In genomic region chr5:4868563-4869120, GRCm38 (mm10) we compare ENCODE assay signal across 19 mouse cellular contexts.
A peak's percentile ranks its signal among the peaks of the same experiment; 100 is the strongest.
DNase-seq lines count a peak whose midpoint lies in the region; ATAC-seq lines count a peak whose summit lies in the region.
"Had no signal": no experiment of that assay in that cellular context is flagged by ENCODE, and none has a peak within 500 bp of the region (broad histone marks: within the 10 kb centered on the region; RNA-seq: fewer than 3 reads in every experiment).

No protein-coding gene starts in this region.

- H3K4me2 ChIP-seq in kidney, embryonic 16.5 days (replicated peaks; ENCODE audit: low read depth, low read length): no peak overlapping the region
- H3K4me2 ChIP-seq in forebrain, embryonic 13.5 days: 0 out of 2 replicates have a peak overlapping the region, but pooled peaks have one; percentile 15
- H3K4me2 ChIP-seq in midbrain, embryonic 12.5 days (replicated peaks): no peak overlapping the region
- H3K4me2 ChIP-seq: embryonic facial prominence, embryonic 15.5 days; heart, embryonic 13.5 days; limb, embryonic 15.5 days; neural tube, embryonic 13.5 days had no signal

- H3K4me3 ChIP-seq in kidney, embryonic 16.5 days (ENCODE audit: low read length): no peak overlapping the region
- no peak overlapping the region for H3K4me3 ChIP-seq in forebrain, embryonic 13.5 days
- no peak overlapping the region for H3K4me3 ChIP-seq in midbrain, embryonic 12.5 days
- H3K4me3 ChIP-seq: embryonic facial prominence, embryonic 15.5 days; heart, embryonic 13.5 days; limb, embryonic 15.5 days; neural tube, embryonic 13.5 days had no signal

- H3K36me3 ChIP-seq in kidney, embryonic 16.5 days (ENCODE audit: insufficient read depth, low read length): no peaks in the 10 kb centered on the region
- H3K36me3 ChIP-seq in forebrain, embryonic 13.5 days (ENCODE audit: poor library complexity, severe bottlenecking): no peaks in the 10 kb centered on the region
- H3K36me3 ChIP-seq in midbrain, embryonic 12.5 days: no peaks in the 10 kb centered on the region
- H3K36me3 ChIP-seq: embryonic facial prominence, embryonic 15.5 days; limb, embryonic 15.5 days; neural tube, embryonic 13.5 days had no signal

- H3K27ac ChIP-seq in kidney, embryonic 16.5 days (ENCODE audit: low read length): peak overlapping the region; percentile 82
- peak overlapping the region; percentile 77 for H3K27ac ChIP-seq in forebrain, embryonic 13.5 days
- peak overlapping the region; percentile 72 for H3K27ac ChIP-seq in midbrain, embryonic 12.5 days (replicated peaks)
- H3K27ac ChIP-seq: embryonic facial prominence, embryonic 15.5 days; heart, embryonic 13.5 days; limb, embryonic 15.5 days; macrophage; neural tube, embryonic 13.5 days had no signal

- H3K4me1 ChIP-seq in kidney, embryonic 16.5 days (ENCODE audit: insufficient read depth, low read length): peaks cover 28% of the 10 kb centered on the region
- peaks cover 49% of the 10 kb centered on the region for H3K4me1 ChIP-seq in forebrain, embryonic 13.5 days
- H3K4me1 ChIP-seq in midbrain, embryonic 12.5 days: peaks cover 45% of the 10 kb centered on the region

- H3K27me3 ChIP-seq in kidney, embryonic 16.5 days (ENCODE audit: insufficient read depth, low read length): no peaks in the 10 kb centered on the region
- H3K27me3 ChIP-seq in forebrain, embryonic 13.5 days: no peaks in the 10 kb centered on the region
- H3K27me3 ChIP-seq in midbrain, embryonic 12.5 days: peaks cover 12% of the 10 kb centered on the region
- H3K27me3 ChIP-seq: embryonic facial prominence, embryonic 15.5 days; heart, embryonic 13.5 days; limb, embryonic 15.5 days had no signal

- peak; percentile 29 for DNase-seq in embryo, embryonic 10.5 days (ENCODE audit: low spot score)
- DNase-seq in embryo, embryonic 9.5 days (ENCODE audit: extremely low spot score): no peak
- DNase-seq in kidney, adult 9 months: no peak
- DNase-seq in c-Kit-positive CD71-positive TER-119-positive erythroid progenitor cells, embryonic 14.5 days (ENCODE audit: low spot score): no peak
- DNase-seq in liver: no peak
- DNase-seq: cerebellum, adult 11-12 months; cerebellum, postnatal 36 days; heart, adult 11 months; heart, postnatal 4 days; lung, adult 2 months; spleen, adult 18-20 months had no signal

- WGBS in kidney, embryonic 16.5 days: 54% methylated on average over 6 of the region's 6 CpGs
- WGBS in forebrain, embryonic 13.5 days: 11% methylated on average over 6 of the region's 6 CpGs
- WGBS in midbrain, embryonic 12.5 days: 21% methylated on average over 6 of the region's 6 CpGs

- peak overlapping the region; percentile 9; the same call in 1 of the 2 replicates for H3K9ac ChIP-seq in kidney, embryonic 16.5 days (replicated peaks; ENCODE audit: low read length)
- no peak overlapping the region for H3K9ac ChIP-seq in forebrain, embryonic 13.5 days
- H3K9ac ChIP-seq in midbrain, embryonic 12.5 days (replicated peaks): no peak overlapping the region; the same call in 1 of the 2 replicates
- H3K9ac ChIP-seq: embryonic facial prominence, embryonic 15.5 days; heart, embryonic 13.5 days; limb, embryonic 15.5 days; neural tube, embryonic 13.5 days had no signal

- no peaks in the 10 kb centered on the region for H3K9me3 ChIP-seq in kidney, embryonic 16.5 days (ENCODE audit: low read length)
- H3K9me3 ChIP-seq in forebrain, embryonic 13.5 days (replicated peaks): no peaks in the 10 kb centered on the region
- H3K9me3 ChIP-seq in midbrain, embryonic 12.5 days: no peaks in the 10 kb centered on the region
- H3K9me3 ChIP-seq: embryonic facial prominence, embryonic 15.5 days; heart, embryonic 13.5 days; limb, embryonic 15.5 days; neural tube, embryonic 13.5 days had no signal

- ATAC-seq in kidney, embryonic 16.5 days (ENCODE audit: low FRiP score, low TSS enrichment): peak; percentile 32; the same call in 1 of the 2 replicates
- ATAC-seq in forebrain, embryonic 13.5 days: peak; percentile 23; the same call in 1 of the 2 replicates
- peak; percentile 28; the same call in 1 of the 2 replicates for ATAC-seq in midbrain, embryonic 12.5 days (ENCODE audit: low FRiP score, low read depth)
